Mouse (Mus musculus) forebrain, embryonic 14.5 days (tissue): ENCODE data around the gene Ppm1b. TPM values are rescaled to one million over a fixed set of nuclear protein-coding genes. Genes with fewer than 3 reads are reported as not detected.
"Not testable (repeated sequence)": the region's sequence is repeated elsewhere in the genome, so short reads cannot be mapped to it uniquely, and the experiment has no call there.

Source experiments
- ATAC-seq: fragments of 200-750 bp; cut with Nextera tagmentation; 2 replicates; pipeline ENCODE4 v1.8.0; 2017; ENCODE audit warnings: mild to moderate bottlenecking, moderate library complexity
- DNase-seq: peaks from one replicate; pipeline ENCODE4 v3.0.0-alpha.2; 2015; ENCODE audit warnings: low spot score
- H3K27ac ChIP-seq: fragments of 300-500 bp; sonication (generic); 2 replicates; pipeline ENCODE4 v1.5.1; 2014; ENCODE audit warnings: low read depth, mild to moderate bottlenecking, control low read depth, low read length, moderate library complexity
- H3K27me3 ChIP-seq: fragments of 300-500 bp; sonication (generic); replicated peaks from 2 replicates; pipeline ENCODE4 v1.6.1; 2014; ENCODE audit warnings: low read length, control low read depth, mixed read lengths; ENCODE audit not compliant: control insufficient read depth, insufficient read depth
- H3K36me3 ChIP-seq: fragments of 300-500 bp; sonication (generic); 2 replicates; pipeline ENCODE4 v1.6.1; 2014; ENCODE audit warnings: low read length, control low read depth; ENCODE audit not compliant: control insufficient read depth, insufficient read depth
- H3K4me1 ChIP-seq: fragments of 300-500 bp; sonication (generic); 2 replicates; pipeline ENCODE4 v1.6.1; 2014; ENCODE audit warnings: antibody characterized with exemption, low read length, control low read depth; ENCODE audit not compliant: control insufficient read depth, insufficient read depth
- H3K4me2 ChIP-seq: fragments of 300-500 bp; sonication (generic); 2 replicates; pipeline ENCODE4 v1.6.1; 2014; ENCODE audit warnings: mild to moderate bottlenecking, control low read depth, low read length
- H3K4me3 ChIP-seq: fragments of 300-500 bp; sonication (generic); 2 replicates; pipeline ENCODE4 v1.5.1; 2014; ENCODE audit warnings: low read depth, low read length, control low read depth
- H3K9ac ChIP-seq: fragments of 300-500 bp; sonication (generic); 2 replicates; pipeline ENCODE4 v1.6.1; 2014; ENCODE audit warnings: mild to moderate bottlenecking, low read length, control low read depth, moderate library complexity
- H3K9me3 ChIP-seq: fragments of 300-500 bp; sonication (generic); replicated peaks from 2 replicates; pipeline ENCODE4 v1.6.1; 2016; ENCODE audit warnings: low read length, control low read depth, mixed read lengths; ENCODE audit not compliant: control insufficient read depth
- WGBS: fragments of 180-500 bp; shearing (Covaris S2); extraction: QIAGEN DNeasy Blood & Tissue Kit; methylation state at CpG from one replicate; pipeline ENCODE4 v1.1.7; 2014; 5-methylcytosine and 5-hydroxymethylcytosine counted together
- polyA plus RNA-seq: library from polyadenylated mRNA; unstranded; fragments of >200 nt; fragmentation: Nextera tagmentation; extraction: Ambion mirVana; gene quantifications from 2 replicates; pipeline ENCODE4 v1.2.1, GENCODE M21; 2014

Gene Ppm1b
- 73.9 and 79.4 TPM in 2 replicates for polyA plus RNA-seq

DNA sequence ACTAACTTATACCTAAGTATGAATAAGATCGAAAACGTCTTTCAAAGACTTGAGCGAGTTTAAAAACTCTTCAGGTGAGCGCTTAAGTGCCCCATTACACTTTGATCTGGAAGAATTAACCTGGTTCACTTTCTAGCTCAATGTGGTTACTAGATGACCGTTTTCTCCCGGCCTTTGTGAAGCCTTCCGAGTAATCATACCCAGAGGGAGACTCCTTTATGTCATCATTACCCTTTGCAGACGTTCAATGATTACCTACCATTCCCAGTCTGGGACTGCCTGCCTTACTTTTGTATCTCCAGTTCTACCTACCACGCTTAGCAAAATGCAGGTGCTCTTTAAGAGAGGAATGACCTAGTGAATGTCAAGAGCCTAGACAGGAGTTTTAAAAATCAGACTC is at the start of gene Ppm1b:
TSS of gene Ppm1b (plus strand) at position 301 of the 400 bp plus-strand sequence.
- peak within 1 kb of the TSS; percentile 88 for H3K27ac ChIP-seq
- peak within 1 kb of the TSS; percentile 98 for H3K4me3 ChIP-seq
- 28% methylated on average over 9 of the region's 9 CpGs for WGBS
- DNase-seq (no peak), ATAC-seq (no peak)
- peak within 1 kb of the TSS; percentile 71 for H3K4me2 ChIP-seq
- H3K36me3 ChIP-seq: no peaks in the 10 kb centered on the region
- peaks cover 22% of the 10 kb centered on the region for H3K4me1 ChIP-seq
- H3K9ac ChIP-seq: peak within 1 kb of the TSS; percentile 66
- no peaks in the 10 kb centered on the region for H3K9me3 ChIP-seq
- no peaks in the 10 kb centered on the region for H3K27me3 ChIP-seq

DNA sequence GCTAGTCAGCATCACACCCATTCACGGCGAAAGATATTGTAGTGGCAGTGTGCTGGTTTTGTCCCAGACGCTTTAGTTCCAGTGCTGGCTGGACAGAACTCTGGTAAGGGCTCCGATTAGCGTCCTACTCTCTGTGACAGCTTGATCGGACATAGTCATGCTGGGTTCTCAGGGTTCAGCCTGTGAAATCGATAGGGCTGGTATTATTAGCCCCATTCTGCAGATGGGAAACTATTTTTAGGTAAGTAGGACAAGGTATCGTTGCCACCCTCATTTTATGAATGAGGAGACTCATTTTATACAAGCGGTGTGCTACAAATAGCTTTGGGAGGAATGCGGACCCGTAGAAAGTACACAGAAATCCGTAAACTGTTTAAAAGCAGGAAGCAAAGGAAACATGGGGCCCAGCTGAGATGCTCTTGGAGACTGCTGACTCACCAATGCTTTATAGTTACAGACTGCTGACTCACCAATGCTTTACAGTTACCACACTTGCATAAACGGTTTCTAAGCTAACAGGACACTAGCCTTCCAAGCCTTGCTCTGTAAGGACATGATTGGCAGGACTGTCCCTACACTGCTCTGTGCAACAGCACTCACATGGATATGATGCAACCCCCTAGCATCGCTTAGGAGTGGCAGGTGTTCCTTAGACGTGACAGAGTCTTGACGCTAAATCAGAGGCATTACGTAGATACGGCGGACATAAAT is 34.7 kb upstream of the Ppm1b start:
- no peak for ATAC-seq
- Histone ChIP-seq H3K9me3 (no peaks in the 10 kb centered on the region), H3K36me3 (no peaks in the 10 kb centered on the region), H3K27me3 (no peaks in the 10 kb centered on the region), H3K27ac (no peak overlapping the region), H3K4me3 (no peak overlapping the region), H3K9ac (no peak overlapping the region), H3K4me2 (no peak overlapping the region), H3K4me1 (no peaks in the 10 kb centered on the region)
- DNase-seq: no peak
- WGBS: 91% methylated on average over 19 of the region's 19 CpGs

- no peak overlapping the region for H3K27ac ChIP-seq
- no peaks in the 10 kb centered on the region for H3K9me3 ChIP-seq
- ATAC-seq (no peak), DNase-seq (no peak)
- no peak overlapping the region for H3K4me2 ChIP-seq
- H3K9ac ChIP-seq: no peak overlapping the region
- H3K27me3 ChIP-seq: no peaks in the 10 kb centered on the region
- H3K4me3 ChIP-seq: no peak overlapping the region
- H3K4me1 ChIP-seq: no peaks in the 10 kb centered on the region
- H3K36me3 ChIP-seq: no peaks in the 10 kb centered on the region
- WGBS: 93% methylated on average over 5 of the region's 5 CpGs
Observed at GRCm38 (mm10) chr17:84924779-84925178, 31.8 kb upstream of the Ppm1b start.

GRCm38 (mm10) chr17:84926233-84926632 is 30.3 kb upstream of the Ppm1b start:
- Histone ChIP-seq H3K36me3 (no peaks in the 10 kb centered on the region), H3K27ac (no peak overlapping the region), H3K4me1 (no peaks in the 10 kb centered on the region), H3K9me3 (no peaks in the 10 kb centered on the region), H3K27me3 (no peaks in the 10 kb centered on the region), H3K4me3 (no peak overlapping the region), H3K4me2 (no peak overlapping the region), H3K9ac (no peak overlapping the region)
- ATAC-seq: no peak
- no peak for DNase-seq
- 23% methylated on average over 5 of the region's 5 CpGs for WGBS

- whole genome bisulfite sequencing: 82% methylated on average over 5 of the region's 5 CpGs
- Histone ChIP-seq H3K36me3 (no peaks in the 10 kb centered on the region), H3K9me3 (no peaks in the 10 kb centered on the region), H3K4me1 (no peaks in the 10 kb centered on the region), H3K4me3 (no peak overlapping the region), H3K9ac (no peak overlapping the region), H3K27me3 (no peaks in the 10 kb centered on the region), H3K27ac (no peak overlapping the region), H3K4me2 (no peak overlapping the region)
- DNase-seq: no peak
- no peak for ATAC-seq
Observed at GRCm38 (mm10) chr17:84927580-84927979, 29.0 kb upstream of the Ppm1b start.

DNA sequence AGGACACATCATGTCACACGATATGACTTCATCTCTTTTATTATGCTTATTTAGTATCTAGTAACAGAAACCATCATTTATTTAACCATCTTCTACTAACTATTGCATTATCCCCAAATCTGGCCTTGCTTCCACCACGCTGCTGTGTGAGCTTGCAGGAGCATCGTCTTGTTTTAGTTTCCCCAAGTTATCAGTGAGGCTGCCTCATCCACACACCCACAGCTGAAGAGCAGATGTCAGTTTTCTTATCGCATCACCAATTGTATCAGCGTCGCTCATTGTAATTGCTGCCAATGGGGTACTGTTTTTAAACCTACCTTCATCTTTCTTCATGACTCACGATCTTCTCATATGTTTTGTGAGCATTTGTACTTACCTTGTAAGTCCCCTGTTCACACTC is 23.6 kb upstream of the Ppm1b start:
- no peak overlapping the region for H3K4me3 ChIP-seq
- no peaks in the 10 kb centered on the region for H3K36me3 ChIP-seq
- WGBS: 93% methylated on average over 7 of the region's 7 CpGs
- no peaks in the 10 kb centered on the region for H3K27me3 ChIP-seq
- no peak overlapping the region for H3K27ac ChIP-seq
- H3K9me3 ChIP-seq: no peaks in the 10 kb centered on the region
- no peak overlapping the region for H3K9ac ChIP-seq
- no peak overlapping the region for H3K4me2 ChIP-seq
- no peak for ATAC-seq
- no peaks in the 10 kb centered on the region for H3K4me1 ChIP-seq
- DNase-seq: no peak

DNA sequence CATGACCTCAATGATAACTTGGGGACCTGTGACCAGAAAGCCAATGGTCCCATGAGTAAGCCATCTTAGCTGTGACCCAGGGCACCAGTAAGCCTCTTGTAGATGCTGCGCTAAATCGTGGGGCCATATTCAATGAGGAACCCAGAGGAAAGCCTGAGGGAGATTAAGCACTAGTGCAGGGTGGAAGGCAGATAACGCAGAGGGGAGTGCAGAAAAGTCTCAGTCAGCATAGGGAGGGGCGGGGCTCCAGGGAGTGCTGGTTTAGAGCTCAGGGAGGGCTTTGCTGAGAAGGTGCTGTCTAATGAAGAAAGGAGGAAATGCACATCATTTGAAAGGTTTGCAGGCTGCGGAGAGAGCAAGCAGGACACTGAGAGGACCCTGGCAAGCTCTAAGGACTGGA is 22.6 kb upstream of the Ppm1b start:
- 63% methylated on average over 5 of the region's 5 CpGs for WGBS
- no peak for ATAC-seq

GRCm38 (mm10) chr17:84935620-84936019 is 20.9 kb upstream of the Ppm1b start:
- not testable (repeated sequence) for H3K36me3 ChIP-seq, H3K9me3 ChIP-seq, H3K4me3 ChIP-seq, H3K9ac ChIP-seq, H3K4me1 ChIP-seq, DNase-seq, H3K27ac ChIP-seq, H3K4me2 ChIP-seq, H3K27me3 ChIP-seq, ATAC-seq
- 71% methylated on average over 4 of the region's 4 CpGs for WGBS

More for the DNA sequence above, 22.6 kb upstream of the Ppm1b start:
- DNase-seq: no peak
- H3K36me3 ChIP-seq: no peaks in the 10 kb centered on the region
- H3K9me3 ChIP-seq: 0 out of 2 replicates have a peak, but pooled peaks cover 2% of the 10 kb centered on the region
- H3K4me1 ChIP-seq: no peaks in the 10 kb centered on the region
- H3K9ac ChIP-seq: no peak overlapping the region
- no peak overlapping the region for H3K4me2 ChIP-seq
- H3K27ac ChIP-seq: no peak overlapping the region
- no peaks in the 10 kb centered on the region for H3K27me3 ChIP-seq
- H3K4me3 ChIP-seq: no peak overlapping the region

- H3K9ac ChIP-seq: no peak overlapping the region
- DNase-seq (no peak), ATAC-seq (no peak)
- H3K4me1 ChIP-seq: no peaks in the 10 kb centered on the region
- no peaks in the 10 kb centered on the region for H3K27me3 ChIP-seq
- H3K27ac ChIP-seq: no peak overlapping the region
- no peak overlapping the region for H3K4me3 ChIP-seq
- H3K36me3 ChIP-seq: no peaks in the 10 kb centered on the region
- WGBS: 60% methylated on average over 9 of the region's 9 CpGs
- 0 out of 2 replicates have a peak, but pooled peaks cover 2% of the 10 kb centered on the region for H3K9me3 ChIP-seq
- no peak overlapping the region for H3K4me2 ChIP-seq
Observed at GRCm38 (mm10) chr17:84936301-84936700, 20.2 kb upstream of the Ppm1b start.
